Mouse (Mus musculus) NIH3T3 (cell line): ENCODE data around the gene Notum.

Source experiments
- DNase-seq: peaks from one replicate; pipeline ENCODE4 v3.0.0-alpha.2; 2012; ENCODE audit warnings: low read depth

Notum gene

DNA sequence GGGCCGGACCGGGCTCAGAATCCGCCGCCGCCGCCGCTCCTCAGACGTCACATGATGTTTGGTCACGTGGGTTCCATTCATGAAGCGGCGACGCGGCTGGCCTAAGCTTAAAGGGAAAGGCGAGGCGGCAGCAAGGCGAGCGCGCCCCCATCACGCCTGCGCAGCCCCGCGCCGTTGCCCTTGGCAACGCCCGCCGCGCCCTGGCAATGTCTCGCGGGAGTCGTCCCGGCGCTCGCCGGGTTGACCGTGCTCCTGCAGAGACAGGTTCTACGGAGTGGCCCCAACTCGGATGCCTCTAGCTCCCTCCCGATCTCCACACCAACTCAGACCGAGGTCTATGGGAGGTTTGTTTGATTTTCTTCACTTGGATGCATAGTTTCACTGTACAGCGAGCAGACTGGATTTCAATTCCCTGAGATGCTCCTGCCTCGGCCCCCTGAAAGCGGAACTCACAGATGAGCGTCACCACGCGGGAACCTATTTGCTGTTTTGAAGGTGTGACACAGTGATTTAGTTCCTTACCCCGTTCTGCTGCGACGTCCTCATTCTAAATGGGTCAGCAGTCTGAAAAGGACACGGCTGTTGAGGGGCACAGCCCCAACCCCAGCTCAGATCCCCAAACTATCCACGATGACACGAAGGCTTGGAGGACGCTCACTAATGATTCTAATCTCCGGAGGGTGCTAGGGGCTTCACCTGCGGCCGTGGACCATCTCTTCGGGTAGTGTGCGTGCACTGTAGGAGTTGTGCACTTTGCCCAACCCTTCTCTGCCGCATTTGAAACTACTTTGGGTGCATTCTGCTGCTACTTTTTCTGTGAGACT is 27.2 kb downstream of the Notum start, which contains the start of gene Mafg:
Mafg (minus strand) TSS at position 81 of the 824 bp plus-strand sequence.
- DNase-seq = peak; percentile 98

DNA sequence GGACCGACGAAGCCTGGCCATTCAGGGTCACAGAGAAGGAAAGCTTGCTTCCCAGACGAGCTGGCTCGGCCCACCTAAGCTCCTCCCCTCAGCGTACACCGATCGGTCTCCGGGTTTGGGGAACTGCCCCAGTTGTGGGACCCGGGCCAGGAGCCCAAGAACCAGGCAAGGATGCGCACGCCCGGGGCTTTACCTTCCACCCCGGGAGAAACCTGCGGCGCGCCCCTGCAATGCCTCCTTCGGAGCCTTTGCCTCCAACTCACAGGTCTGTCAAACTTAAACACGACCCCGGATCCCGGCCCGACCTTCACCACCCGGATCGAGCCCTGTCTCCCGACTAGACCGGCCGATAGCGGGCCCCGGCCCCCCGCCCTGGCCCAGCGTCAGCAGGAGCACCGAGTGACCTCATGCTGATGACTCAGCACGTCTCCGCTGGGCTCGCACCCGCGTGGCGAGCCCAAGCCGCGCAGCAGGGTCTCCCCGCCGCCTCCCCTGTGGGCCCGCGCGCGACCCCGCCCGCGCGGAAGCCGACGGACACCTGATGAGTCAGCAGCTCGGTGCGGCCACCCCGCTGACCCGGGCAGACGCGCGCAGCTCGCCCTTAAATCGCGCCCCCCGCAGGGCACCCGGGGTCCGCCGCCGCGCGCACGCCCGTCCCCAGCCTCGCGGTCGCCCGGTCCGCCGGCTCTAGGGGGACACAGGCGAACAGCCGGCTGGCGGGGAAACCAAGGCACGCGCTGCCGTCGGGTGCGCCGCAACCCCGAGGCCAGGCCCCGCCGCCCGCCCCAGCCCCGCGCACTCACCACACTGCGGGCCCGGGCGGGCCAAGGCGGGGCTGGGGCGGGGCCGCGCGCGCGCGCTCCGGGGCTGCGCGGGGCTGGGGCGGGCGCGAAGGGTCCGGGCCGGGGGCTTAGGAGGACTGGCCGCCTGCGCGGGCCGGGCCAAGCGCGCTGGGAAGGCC is 28.1 kb downstream of the Notum start:
- peak; percentile 88 for DNase-seq

DNA sequence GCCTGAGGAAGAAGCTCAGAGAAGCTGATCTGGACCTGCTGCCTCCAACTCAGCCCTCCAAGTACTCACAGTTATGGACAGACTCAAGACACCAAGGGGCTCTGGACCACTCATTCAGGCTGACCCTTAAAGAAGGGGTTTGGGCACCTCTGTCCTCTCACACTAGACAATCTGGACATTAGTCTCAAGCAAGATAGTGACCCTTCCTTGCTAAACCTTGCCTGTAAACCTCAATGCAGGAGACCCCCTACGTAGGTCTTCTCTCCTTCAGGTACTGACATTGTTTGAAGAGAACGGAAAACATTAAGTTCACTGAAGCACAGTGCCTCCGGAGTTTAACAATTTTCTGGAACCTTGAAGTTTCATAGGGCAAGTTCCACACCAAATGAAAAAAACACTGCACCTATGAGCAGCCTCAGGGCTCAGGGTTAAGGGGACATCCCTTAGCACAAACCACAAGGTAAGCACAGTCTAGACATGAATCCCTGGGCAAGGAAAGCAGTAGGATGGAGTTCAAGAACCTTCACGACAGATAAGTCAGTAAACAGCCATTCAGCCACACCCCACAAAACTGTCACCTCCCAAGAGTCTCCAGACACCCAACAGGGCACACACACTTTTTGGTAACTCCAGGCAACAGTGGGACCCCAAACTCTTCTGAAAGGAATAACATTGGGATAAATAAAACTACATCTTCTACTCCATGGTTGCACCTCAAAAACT is 29.1 kb downstream of the Notum start:
- no peak for DNase-seq

DNA sequence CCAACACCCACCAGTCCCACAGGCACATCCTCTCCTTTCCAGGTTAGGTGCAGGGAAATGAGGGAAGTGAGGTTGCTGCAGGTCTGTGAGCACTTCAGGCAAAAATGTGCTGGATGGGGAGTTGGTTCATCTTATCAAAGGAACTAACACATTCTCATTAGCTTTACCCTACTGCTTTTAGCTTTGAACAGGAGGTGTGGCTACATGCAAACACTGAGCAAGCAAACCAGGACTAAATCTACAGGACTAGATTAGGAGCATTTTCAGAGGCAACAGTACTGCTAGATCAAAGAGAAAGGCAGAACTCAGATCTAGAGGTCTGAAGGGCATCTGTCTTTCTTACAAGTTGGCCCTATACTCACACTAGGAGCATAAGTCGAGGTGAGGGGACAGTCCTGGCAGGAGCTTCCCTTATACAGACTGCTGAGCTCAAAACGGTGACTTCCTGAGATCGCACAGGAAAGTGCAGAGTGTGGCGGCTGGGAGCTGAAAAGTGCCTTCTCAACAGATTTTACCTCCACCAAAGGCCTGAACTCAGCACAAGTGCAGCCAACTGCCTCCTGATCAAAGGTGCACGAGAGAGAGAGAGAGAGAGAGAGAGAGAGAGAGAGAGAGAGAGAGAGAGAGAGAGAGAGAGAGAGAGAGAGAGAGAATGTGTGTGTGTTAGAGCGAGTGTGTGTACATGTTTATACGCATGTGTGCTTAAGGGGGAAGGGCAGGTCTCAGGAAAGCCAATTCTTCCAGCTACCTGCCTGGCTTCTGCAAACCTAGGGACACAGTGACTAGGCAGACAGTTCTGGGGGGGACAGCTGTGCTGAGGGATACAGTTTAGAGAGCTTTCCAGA is 29.9 kb downstream of the Notum start:
- peak; percentile 18 for DNase-seq

DNA sequence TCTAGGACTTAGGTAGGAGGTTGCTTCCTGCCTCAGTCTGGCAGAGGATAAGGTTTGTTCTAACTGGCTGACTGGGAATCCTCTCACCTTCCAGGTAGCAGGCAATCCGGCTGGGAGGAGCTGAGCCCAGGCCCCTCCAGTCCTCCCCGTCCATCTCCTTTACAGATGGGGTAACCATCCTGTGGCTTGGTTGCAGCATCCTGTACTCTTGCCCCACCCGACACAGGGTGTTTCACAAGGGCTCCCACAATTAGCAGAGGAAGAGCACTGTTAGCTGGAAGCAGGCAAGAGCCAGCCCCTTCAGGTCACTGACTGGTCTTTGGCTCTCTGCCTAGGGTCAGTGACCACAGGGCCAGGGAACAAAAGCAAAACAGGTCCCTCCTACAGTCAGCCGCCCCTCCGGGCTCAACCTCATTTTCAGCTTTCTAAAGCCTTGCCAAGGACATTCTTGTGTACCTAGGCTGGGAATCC is 30.5 kb downstream of the Notum start:
- peak; percentile 64 for DNase-seq

DNA sequence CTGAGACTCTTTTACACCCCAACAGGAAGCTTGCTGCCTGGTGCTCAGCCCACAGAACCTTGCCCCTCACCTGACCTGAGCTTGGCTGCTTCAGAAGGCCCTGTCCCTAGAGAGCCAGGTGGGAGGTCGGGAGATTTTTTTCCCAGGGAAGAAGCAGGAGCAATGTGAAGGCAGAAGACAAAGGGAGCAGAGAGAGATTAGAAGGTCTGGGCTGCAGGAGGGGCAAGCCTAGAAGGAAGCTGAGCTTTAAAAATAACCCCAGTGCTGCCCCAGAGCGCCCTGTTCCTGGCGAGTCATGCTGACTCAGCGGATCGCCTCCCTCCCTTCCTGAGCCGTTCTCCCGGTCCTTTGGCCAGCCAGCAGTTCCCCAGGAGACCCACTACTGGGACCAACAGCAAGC is 31.1 kb downstream of the Notum start:
- DNase-seq = peak; percentile 77

DNA sequence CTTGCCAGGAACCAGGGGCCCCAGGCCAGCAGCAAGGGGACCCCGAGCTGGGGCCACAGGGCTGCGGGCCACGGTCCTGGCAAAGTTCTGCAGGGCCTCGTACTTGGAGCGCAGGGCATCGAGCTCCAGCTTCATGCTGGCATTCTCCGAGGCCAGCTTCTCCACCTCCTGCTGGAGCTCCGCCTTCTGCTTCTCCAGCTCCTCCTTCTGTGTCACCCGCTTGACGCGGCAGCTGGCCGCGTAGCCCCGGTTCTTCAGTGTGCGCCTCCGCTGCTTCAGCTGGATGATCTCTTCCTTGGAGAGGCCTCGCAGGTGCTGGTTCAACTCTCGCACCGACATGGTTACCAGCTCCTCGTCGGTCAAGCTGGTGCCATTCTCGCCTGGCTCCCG is 31.6 kb downstream of the Notum start:
- no peak for DNase-seq

DNA sequence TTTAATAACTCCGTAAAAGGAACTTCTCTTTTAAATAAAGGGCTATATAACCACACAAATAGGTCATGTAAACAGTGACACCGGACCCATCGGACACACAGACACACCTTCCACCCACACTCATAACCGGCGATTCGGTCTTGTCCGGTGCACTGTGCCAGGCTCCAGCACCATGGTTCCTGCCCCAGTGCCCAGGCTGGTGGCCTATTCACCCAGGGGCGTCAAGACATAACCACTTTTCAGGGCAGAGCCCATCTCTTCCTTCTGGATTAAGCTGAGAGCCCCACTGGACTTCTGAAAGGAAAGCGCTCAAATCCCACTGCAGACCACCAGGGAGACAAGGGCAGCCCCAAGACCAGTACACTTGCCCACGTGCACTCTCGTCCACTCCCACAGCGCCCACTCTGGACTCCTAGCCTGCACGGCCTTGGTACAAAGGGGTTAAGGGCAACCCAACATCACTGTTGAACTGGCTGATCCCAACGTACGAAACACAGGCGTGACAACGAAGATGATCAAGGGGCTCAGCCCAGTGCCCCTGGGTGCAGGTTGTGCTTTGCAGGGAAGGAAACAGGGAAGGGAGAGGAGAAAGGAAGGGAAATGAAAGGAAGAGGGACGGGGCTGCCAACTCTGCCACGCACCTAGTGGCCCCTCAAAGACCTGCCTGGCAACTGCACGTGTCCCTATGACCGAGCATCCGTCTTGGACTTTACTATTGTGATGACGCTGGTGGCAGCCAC is 32.2 kb downstream of the Notum start:
- no peak for DNase-seq

DNA sequence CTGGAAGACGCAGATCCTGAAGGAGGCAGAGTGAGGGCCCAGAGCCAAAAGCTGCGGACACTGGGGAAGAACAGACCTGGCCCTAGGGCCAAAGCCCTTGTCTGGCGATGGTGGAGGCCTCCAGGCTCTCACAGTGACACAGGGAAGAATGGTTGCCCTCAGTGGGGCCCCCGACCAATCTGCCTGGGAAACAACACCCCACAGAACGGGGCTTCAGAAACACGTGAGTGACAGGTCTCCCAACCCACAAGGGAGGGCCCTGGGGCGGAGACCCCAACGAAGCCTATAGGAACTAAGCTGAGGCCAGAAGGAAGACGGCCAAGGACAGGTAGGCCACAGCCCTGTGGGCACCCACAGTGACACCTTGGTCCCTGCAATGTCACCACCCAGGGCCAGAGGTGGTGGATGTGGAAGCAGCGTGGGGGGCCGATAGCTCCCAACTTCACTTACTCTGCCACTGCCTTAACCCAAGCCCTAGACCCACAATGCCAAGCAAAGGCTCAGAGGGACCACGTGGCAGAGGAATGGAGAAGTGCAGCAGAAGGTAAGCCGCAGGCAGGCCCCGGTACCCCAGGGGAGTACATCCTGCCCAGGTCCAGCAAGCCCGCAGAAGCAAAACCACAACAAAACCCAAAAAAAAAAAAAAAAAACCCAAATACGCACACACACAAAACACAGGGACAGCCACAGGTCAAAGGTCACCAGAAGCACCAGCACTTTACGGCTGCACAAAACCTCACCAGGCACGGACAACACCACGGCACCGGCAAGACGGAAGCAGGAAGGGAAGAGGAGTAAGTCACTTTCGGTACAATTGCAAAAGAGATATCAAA is 33.3 kb downstream of the Notum start:
- no peak for DNase-seq

DNA sequence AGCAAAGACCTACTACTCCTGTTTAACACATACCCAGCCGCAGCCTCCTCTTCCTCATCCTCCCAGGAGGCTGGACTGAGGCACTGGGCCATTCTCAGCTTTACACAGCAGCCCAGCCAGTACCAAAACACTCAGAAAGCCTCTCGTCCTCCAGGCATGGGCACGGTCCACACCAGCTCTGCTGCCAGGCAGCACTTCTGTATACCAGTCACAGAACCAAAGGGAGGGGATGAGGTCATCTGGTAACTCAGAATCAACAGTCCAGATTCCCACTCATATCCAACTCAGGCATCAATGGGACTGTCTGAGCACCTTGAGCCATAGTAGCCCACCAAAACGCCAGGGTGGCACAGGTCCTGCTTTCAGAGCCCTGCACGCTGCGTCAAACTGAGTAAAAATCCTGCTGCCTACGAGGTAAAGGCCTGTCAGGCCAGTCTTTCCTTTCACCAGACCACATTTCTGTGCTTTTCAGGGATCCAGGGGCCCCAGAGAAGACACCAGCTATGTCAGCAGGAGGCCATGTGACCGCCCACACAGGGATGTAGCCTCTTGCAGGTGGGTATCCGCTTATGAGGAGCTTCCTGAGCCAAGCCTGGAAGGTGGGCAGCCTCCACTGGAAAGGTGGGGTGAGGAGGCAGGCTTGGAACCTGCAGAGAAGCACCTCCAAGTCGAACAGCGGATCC is 34.0 kb downstream of the Notum start:
- no peak for DNase-seq

DNA sequence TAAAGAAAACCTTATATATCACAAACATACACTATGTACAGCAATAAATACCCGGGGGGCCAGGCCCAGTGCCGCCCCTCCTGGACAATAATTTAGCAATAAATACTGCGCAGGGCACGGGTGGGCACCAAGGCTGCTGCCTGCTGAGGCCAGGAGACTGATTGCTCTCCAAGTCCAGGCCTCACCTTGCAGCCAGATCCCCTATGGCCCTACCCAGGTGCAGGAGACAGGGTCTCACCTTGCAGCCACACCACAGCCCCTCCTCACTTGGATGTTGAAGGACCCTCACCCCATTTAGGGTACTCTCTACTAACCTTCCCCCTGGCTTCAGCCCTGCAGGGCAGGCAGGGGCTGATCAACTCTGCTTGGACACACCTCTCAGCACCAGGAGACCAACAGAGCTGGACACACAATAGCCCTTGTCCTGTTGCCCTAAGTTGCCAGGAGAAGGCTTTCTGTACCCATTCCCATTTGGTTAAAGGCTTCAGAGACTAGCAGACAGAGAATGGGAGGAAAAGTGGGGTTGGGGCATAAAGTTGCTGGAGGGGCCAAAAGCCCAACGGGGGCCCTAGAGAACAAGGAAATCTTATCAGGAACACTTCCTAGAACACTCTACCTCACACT is 35.7 kb downstream of the Notum start, which contains the start of gene Sirt7:
Sirt7 (minus strand) TSS at position 89 of the 624 bp plus-strand sequence.
- DNase-seq = no peak

DNA sequence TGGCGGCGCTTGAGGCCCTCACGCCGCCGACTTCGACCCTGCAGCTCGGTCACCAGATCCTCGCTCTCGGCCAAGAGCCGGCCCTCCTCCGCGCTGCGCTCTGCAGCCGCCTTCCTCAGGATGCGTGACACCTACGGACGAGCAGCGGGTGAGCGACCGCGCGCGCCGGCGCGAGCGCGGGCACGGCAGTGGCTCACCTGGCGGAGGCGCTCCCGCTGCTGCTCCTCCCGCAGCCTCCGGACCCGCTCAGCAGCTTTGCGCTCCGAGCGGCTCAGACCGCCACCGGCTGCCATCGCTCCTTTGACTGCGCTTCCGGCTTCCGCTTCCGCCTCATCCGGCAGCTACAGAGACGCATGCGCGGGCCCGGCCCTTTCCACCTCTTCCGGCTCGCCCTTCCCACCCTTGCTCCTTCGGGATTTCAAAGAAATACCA is 36.3 kb downstream of the Notum start:
- peak; percentile 90 for DNase-seq

DNA sequence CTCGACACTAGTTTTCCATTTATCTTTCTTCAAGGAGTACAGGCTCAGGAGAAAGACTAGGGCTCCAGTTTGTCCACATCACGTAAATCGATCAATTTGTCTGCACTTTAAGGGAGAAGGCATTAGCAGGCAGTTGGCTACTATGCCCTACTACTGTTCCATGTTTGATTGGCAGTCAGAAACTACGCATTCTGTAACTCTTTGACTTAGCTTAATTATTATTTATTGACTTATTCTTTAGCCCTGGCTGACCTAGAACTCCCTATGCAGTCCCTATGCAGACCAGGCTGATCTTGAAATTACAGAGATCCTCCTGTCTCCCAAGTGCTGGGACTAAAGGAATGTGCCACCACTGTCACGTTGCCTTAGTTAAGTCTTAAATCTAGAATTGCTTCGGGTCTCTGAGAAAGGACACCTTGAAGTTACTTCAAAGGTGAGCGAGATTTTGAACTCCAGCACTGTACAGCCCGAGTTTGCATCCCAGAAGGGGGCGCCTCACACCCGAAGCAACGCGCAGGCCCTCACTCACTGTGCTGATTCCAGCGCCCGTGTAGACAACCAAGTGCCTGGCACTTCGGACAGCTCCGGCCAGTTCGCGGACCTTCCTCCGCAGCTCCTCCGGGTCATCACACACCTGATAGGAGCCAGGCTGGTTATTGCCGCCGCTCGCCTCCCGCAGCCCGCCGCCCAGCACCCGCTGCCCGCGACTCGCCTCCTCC is 36.9 kb downstream of the Notum start:
- DNase-seq = peak; percentile 85

DNA sequence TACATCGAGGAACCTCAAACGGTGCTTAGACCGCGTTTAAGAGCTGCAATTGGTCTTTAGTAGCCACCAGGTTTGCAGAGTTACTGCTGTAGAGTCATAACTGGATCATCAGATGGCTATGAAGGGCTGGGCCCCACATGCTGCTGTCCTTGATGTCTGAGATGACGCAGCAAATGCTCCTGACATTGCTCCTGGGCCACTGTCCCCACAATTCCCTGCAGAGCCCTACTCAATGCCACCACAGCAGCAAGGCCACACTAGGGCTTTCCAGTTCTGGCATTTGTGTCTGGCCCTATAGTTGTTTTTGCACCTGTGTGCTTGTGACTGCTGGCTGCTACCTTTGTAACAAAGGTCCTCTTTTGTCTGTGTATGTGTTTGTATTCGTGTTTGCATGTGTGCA is 38.2 kb downstream of the Notum start:
- no peak for DNase-seq

DNA sequence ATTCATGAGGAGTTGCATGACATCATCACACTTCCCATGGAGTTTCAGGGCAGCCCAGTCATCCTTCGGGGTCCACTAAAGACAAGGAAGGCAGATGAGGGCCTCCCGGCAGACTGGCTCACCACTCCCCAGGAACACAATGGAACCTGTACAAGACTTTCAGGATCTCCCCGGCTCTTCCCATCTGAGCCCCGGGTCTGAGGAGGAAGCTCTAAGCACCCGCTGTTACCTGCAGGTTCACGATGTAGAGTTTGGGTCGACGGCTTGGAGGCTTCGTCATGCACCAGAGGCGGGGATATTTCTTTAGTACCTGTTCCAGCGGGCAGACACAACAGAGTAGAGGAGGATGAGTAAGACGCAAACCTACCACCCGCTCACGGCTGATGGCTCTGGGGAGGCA is 40.8 kb downstream of the Notum start:
- no peak for DNase-seq

DNA sequence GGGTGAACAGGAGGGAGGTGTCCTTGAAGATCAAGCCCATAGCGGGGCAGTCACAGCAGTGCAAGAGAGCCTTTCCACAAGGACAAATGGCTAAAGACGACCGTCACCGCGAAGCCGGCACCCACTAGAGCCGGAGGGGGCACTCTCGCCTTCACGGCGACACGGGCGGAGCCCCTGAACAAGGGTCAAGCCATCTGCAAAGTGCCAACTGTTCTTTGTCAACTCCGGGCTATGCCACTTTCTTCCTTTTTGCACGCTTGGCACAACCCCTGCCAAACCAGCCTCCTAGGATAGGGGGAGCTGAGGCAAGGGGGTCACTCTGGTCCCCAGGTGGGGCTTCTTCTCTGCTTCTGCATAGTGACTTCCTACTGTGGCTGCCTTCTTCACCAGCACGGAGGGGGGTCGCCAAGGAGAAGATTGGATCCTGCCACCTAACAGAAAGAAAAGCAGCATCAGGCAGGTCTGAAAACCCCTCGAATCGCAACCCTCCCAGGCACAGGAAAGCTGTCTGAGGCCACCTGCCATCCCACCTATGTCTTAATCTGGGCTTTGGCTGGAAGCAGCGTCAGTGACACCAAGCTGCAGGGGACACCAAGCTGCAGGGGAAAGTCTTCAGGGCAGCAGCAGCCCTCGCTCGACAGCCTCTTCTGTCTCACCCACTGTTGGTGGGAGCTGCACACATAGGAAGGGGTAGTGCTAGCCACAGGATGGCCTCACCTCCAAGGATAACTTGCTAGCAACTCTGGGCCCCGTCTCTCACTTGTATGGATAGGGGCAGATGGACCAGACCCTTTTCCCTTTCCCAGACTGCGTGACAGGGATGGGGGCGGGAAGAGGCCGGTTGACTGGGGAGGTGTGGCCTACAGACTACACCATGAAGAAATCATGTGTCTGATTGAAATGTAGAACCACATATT is 42.1 kb downstream of the Notum start:
- no peak for DNase-seq
